Mouse (Mus musculus) erythroblast, embryonic 14.5 days (primary cell): Measurements from ENCODE around the gene Lrat.

Experiments
- GATA1 ChIP-seq: IDR thresholded peaks from 2 replicates; pipeline ENCODE4 v1.6.1; 2012; ENCODE audit warnings: low read length, inconsistent platforms, mixed read lengths
- TAL1 ChIP-seq: IDR thresholded peaks from 3 replicates; pipeline ENCODE4 v1.6.1; 2012; ENCODE audit warnings: low read length, inconsistent platforms, mixed read lengths

- TF ChIP-seq GATA1 (no peak), TAL1 (no peak)
These were observed 27.4 kb downstream of the Lrat start, which contains the start of gene Rbm46 for GRCm38 (mm10) chr3:82876372-82876739.
